Mouse (Mus musculus) right cerebral cortex, postnatal 36 days (tissue): Measurements from ENCODE around the gene Sec24c.
"Not testable (repeated sequence)": the region's sequence is repeated elsewhere in the genome, so short reads cannot be mapped to it uniquely, and the experiment has no call there.

Experiments
- DNase-seq, 2 experiments: peaks; one replicate each; pipeline ENCODE4 v3.0.0; 2022; ENCODE audit warnings: low spot score in 2 of 2, mixed read lengths in 1 of 2

Gene Sec24c

GRCm38 (mm10) chr14:20696986-20697385 is 22.9 kb downstream of the Sec24c start:
- DNase-seq = peak; percentile 48 to 68

GRCm38 (mm10) chr14:20698515-20698914 is 24.4 kb downstream of the Sec24c start:
- no peak for DNase-seq

DNA sequence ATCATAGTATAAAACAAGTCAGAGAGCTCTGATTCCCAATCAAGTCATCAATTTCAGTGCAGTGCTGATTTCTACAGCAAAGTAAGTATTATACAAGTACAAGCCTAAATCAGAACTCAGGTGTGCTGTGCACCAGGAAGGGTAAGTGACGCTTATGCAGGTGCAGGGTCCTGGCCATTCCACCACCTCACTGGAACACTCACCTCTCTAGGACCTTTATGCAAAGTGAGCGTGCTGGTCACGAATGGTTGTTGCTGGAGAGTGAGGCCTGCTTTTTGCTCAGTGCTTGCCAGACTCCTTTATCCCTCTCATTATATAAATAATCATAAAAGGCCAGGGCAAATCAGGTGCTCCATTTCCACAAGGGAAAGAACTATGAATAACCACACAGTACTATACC is 26.3 kb downstream of the Sec24c start:
- DNase-seq = no peak

DNA sequence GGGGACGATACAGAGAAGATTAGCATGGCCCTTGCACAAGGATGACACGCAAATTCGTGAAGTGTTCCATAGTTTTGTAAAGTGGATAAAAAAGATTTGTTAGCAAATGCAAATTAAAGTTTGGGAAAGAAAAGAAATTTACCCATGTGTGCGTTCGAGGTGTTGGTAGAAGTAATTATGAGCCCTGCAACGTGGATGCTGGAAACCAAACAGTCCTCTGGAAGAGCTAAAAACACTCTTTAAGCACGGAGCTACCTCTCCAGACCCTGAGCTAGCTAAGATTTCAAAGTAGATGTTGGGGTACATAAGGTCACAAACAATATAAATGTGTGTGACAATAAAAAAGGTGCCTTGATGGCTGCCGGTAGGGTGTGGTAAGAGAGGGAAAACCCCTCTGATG is 27.4 kb downstream of the Sec24c start:
- no peak for DNase-seq

GRCm38 (mm10) chr14:20702096-20702740 is 28.1 kb downstream of the Sec24c start:
- DNase-seq = no peak

DNA sequence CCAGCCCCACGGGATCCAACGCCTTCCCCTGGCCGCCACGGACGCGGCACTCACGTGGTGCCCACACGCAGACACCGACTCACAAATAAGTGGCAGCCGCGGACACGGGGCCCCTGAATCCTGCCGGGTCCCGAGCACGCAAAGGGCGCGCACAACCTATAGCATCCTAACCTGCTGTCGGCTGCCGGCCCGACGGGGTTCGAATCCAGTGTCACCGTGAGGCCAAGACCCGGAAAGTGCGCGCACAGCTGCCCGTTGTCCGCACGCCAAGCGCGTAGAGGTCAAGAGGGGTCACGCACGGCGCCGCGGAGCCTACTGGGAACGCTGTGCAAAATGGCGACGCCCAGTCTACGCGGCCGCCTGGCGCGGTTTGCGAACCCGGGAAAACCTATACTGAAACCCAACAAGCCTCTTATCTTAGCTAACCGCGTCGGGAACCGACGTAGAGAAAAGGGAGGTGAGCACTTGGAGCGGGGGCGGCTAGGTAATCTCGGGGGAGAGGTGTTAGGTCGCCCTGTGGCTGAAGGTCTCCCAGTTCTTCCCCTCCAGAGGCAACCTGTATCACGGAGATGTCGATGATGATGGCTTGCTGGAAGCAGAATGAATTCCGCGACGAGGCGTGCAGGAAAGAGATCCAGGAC is 28.8 kb downstream of the Sec24c start, which contains the start of gene Chchd1:
Chchd1 (plus strand) TSS at position 266 of the 641 bp plus-strand sequence.
- DNase-seq = peak; percentile 84 to 85

DNA sequence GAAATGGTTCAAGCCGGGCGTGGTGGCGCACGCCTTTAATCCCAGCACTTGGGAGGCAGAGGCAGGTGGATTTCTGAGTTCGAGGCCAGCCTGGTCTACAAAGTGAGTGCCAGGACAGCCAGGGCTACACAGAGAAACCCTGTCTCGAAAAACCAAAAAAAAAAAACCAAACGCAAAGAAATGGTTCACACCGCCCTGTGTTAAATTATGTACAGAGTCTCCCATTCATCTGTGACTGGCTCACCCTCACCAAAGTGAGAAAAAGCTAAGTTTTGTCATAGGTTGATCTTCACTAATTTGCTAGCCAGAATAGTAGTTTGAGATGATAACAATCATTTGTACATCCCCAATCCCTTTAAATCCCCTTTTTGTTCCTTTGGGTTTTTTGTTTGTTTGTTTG is 29.4 kb downstream of the Sec24c start:
- DNase-seq = not testable (repeated sequence)

GRCm38 (mm10) chr14:20707201-20708190 is 33.4 kb downstream of the Sec24c start, which contains the start of gene Zswim8:
Gene Zswim8, plus strand, starts transcription at chr14:20707552.
- peak; percentile 87 to 88 for DNase-seq

DNA sequence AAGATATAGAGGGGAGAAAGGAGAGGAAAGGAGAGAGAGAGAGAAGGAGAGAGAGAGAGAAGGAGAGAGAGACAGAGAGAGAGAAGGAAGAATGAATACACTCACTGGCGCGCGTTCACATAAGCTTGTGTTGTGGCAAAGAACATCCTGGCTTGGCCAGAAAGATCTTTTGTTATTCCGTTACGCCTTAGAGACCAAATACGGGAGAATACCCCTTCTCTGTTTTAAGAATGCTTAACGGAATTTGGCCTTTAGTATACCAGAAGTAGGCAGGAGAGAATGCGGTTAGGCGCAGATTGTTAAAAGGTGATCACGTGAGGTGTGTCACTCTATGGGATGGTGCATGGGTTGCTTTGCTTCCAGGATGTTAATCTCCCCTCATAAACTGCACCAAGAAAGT is 34.1 kb downstream of the Sec24c start:
- no peak for DNase-seq

GRCm38 (mm10) chr14:20713832-20714231 is 39.7 kb downstream of the Sec24c start:
- no peak for DNase-seq

- no peak for DNase-seq
Measured at GRCm38 (mm10) chr14:20718443-20718842, 44.3 kb downstream of the Sec24c start.

DNA sequence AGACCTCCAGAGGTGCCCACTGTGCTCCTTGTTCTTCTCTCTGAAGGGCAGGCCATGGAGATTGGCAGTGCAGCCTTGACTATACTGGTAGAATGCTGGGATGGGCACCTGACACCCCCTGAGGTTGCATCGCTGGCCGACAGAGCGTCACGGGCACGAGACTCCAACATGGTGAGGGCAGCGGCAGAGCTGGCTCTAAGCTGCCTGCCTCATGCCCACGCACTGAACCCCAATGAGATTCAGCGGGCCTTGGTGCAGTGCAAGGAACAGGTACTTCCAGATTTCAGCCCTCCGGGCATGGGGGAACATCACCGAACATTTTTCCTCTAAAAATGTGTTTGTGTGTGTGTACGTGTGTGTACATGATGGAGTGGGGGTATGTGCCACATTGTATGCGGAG is 45.7 kb downstream of the Sec24c start:
- no peak for DNase-seq

- DNase-seq = no peak
Measured at GRCm38 (mm10) chr14:20721371-20721770, 47.3 kb downstream of the Sec24c start.

DNA sequence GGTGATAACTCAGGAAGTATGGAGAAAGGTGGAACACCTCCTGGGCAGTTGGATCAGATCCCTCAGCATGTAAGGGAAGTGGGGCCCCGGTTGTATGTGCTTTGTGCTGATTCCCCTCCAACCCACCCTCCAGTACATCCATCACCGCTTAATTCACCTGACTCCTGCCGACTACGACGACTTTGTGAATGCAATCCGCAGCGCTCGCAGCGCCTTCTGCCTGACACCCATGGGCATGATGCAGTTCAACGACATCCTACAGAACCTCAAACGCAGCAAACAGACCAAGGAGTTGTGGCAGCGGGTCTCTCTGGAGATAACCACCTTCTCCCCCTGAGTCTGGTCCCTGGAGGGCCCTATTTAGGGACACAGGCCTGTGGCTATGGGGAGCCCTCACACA is 48.9 kb downstream of the Sec24c start:
- DNase-seq = no peak

DNA sequence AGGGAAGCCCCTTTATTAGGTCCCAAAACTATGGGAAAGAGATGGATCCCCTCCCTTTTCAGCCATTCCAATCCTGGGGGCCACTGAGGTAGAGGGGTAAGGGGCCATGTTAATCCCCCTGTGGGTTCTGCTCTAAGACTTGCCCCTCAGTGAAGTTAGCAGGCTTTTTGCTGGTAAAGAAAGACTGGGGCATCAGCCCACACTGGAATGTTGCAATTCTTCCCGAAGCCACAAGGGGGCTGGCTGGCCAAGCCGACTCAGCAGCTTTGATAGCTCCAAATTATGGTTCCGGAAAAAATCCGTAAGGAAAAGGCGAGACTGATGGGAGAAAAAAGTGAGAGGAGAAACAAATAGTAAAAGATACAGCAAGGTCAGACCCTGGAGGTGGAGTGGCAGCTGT is 49.9 kb downstream of the Sec24c start:
- peak in 1 of 2 experiments; percentile 43 for DNase-seq

- no peak for DNase-seq
Measured at GRCm38 (mm10) chr14:20725660-20726339, 51.7 kb downstream of the Sec24c start.

DNA sequence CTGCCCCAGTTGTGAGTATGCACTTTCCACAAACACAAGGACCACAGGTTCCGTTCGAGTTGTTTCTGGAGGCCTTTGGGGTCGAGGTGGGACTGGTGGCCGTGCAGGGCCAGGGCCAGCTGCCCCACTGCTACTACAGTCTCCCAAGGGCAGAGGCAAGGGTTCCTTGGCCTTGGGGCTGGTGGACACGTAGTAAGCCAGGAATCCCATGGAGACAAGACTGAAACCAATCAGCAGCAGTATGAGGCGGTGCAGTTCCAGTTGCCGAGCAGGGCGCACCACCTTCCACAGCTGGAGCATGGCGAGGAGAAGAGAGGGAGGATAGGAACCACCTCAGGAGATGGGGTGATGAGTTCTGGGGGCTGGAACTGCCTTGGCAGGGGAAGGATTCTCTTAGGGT is 55.8 kb downstream of the Sec24c start:
- DNase-seq = no peak

- no peak for DNase-seq
Measured at GRCm38 (mm10) chr14:20730853-20731602, 56.9 kb downstream of the Sec24c start.

GRCm38 (mm10) chr14:20733041-20733951 is 59.2 kb downstream of the Sec24c start:
- DNase-seq = no peak
